Mouse (Mus musculus) right cerebral cortex, postnatal 25 days (tissue): ENCODE measurements around the gene Rimbp3.
A peak's percentile ranks its signal among the peaks of the same experiment; 100 is the strongest.
"Not testable (repeated sequence)": the region's sequence is repeated elsewhere in the genome, so short reads cannot be mapped to it uniquely, and the experiment has no call there.

Source experiments
- DNase-seq: peaks from one replicate; pipeline ENCODE4 v3.0.0; 2022

Gene Rimbp3

DNA sequence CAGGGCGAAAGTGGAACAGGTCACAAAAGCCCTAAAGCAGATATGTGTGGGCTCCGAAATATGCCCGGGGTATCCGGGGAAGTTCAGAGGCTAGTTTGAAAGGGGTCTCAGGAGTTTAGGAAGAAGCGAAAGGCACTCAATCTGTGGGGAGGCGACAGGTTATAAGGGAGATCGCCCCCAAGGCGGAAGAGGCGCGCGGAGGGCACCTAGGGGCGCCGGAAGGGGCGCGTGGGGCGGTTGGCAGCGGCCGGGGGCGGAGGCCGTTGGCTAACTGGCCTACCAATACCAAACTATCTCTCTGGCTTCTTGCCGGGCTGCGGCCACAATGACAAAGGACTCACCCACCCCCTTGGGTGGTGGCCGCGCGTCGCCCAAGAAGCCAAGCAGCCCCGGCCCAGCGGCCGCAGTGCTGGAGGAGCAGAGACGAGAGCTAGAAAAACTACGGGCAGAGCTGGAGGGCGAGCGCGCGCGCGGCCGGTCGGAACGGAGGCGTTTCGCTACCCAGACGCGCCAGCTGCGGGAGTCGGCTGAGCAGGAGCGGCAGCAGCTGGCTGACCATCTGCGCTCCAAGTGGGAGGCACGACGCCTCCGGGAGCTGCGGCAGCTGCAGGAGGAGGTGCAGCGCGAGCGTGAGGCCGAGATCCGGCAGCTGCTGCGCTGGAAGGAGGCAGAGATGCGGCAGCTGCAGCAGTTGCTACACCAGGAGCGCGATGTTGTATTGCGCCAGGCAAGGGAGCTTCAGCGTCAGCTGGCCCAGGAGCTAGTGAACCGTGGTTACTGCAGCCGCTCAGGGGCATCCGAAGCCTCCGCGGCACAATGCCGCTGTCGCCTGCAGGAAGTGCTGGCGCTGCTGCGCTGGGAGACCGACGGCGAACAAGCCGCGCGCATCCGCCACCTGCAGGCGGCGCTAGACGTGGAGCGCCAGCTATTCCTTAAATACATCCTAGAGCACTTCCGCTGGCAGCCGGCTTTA, at the start of gene Rimbp3:
TSS of gene Rimbp3 (plus strand) at position 215 of the 973 bp plus-strand sequence.
- DNase-seq: peak; percentile 85

DNA sequence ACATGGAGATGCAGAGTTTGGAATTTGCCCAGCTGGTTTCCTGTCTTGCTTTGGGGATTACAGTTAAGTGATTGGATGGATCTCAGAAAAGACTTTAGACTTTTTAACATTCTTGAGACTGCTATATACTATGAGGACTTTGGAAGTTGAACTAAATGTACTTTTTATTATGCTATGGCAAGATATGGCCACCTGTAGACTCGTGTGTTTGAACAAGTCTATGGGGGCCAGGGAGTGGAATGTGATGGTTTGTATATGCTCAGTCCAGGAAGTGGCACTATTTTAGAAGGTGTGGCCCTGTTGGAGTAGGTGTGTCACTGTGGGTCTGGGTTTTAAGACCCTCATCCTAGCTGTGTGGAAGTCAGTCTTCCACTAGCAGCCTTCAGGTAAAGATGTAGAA, 42.9 kb upstream of the Rimbp3 start:
- DNase-seq: not testable (repeated sequence)

DNA sequence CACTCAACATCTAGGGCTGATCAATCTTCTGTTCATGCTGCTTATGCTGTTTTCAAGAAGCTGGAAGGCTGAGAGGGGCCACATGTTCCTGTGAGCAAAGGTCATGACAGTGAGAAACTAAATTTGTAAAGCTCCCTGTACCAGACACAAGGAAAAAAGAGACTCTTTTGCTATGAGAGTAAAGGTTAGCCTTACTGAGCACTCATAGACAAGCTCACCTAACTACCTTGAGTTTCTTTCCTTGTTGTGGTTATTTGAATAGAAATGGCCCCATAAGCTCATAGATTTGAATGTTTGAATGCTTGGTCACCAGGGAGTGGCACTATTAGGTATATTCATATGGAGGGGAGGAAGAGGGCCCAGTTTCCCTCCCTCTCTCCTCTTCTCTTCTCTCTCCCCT, 41.2 kb upstream of the Rimbp3 start:
- DNase-seq: no peak

DNA sequence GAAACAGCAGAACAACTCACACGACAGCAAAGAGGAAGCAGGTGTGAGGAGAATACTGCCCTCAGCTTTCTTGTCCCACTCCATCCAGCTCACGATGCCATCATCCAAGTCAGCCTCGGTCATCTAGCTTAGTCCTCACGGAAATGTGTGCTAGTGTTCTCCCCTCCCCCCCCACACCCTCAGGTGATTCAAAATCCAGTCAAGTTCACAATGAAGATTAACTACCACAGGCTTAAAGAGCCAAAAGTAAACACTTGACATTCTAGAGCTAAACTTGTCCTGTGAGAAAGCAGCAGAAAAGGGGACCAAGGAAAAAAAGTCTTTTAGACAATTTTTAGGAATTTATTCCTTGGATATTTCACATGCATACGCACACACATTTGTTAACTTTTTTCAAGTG, 40.4 kb upstream of the Rimbp3 start:
- DNase-seq: no peak

DNA sequence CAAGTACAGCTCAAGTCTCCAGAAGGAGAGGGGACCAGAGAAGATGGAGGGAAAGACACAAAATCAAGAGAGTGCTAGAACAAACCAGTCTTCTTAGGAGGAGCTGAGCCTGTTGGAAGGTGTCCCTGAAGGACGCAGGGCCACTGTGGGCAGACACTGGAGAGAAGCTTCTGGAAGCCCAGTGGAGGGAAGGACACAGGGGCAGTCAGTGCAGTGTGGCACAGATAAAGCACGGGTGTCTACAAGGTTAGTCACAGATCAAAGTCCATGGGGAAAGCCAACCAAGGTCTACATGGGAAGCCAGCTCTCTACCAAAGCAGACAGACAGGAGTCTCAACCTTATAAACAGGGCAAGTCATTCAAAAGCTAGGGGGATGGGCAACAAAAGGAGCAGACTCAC, 32.6 kb upstream of the Rimbp3 start:
- DNase-seq: no peak

DNA sequence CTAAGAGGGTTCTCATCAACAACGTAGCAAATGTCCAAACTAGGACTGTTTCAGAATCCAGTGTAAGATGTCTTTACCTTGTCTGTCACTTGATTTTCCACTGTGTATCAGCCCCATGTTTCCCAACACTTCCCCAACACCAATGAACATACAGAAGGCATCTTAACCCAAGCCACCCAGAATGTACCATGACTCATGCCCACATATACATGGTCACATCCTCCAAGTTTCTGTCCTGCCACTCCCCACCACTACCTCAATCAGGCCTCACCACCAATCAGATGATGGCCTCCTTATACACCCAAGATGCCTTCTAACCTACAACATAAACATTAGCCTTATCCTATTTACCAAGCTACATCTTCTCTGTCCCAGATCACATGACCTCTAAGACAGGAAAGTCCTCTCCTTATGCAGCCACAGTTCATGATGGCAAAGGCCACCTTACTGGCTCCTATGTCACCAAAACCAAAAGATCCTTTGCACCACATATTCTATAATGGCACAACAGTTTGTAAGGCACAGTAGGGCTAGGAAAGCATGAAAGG, 30.7 kb upstream of the Rimbp3 start:
- DNase-seq: no peak

DNA sequence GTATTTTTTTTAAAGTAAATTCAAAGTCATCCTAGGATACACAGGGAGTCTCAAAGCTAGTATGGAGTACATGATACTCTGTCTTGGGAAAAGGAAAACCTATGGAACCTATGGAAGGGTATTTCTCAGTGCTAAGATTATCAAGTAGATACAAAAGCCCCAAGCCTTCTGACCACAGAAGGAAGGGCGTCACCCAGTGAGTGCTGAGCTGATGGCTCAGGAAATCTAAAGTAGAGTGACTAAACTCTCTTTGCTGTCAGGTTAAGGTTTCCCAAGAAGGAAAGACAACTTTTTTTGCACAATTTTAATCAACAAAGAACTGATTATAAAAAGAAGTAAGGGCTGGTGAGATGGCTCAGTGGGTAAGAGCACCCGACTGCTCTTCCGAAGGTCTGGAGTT, 28.7 kb upstream of the Rimbp3 start:
- no peak for DNase-seq

DNA sequence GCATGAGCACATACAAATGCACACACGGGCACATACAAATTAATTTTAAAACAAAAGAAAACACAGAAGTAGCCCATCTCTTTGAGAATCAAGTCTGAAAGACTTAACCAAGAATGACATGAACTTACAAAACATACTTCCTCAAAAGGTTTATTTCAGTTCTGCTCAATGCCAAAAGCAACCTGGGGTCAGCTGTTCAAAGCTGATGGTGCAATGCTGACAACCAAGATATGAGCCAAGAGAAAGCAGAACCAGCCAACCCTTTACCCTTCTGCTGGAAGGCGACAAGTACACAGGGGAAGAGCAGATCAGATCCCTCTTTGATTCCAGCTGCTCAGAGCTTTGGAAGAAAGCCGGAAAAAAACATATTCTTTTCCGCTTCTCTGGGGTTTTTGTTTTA, 27.0 kb upstream of the Rimbp3 start:
- DNase-seq: no peak

DNA sequence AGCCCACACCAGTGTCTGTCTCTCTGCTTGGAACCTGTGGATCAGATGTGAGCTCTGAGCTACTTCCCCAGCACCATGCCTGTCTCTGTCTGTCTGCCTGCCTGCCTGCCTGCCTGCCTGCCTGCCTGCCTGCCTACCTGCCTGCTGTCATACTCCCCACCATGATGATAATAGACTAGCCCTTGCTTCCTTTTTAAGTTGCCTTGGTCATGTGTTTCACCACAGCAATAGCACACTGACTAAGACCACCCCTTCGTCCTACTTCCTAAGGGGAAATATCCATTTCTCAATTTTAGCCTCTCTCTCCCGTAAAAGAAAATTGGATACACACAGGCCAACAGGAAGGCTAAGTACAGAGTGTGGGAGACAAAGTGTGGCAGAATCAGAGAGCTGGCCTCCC, 26.3 kb upstream of the Rimbp3 start:
- no peak for DNase-seq

DNA sequence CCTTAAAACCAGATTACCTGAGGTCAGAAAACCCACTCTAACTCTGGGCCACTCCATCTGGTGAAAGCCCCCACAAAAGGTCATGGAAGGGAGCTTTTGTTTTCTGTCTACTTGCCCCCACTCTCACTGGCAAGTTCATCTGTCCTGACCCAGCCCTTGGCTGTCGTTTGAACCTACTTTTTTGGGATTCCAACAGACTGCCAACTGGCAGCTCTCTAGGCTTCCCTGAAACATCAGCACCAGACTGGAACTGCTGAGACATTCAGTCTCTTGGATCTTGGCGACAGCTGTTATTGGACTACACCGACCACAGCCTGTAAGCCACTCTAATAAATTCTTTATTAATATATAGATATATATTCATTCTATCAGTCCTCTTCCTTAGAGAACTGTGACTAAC, 25.4 kb upstream of the Rimbp3 start:
- DNase-seq: no peak

DNA sequence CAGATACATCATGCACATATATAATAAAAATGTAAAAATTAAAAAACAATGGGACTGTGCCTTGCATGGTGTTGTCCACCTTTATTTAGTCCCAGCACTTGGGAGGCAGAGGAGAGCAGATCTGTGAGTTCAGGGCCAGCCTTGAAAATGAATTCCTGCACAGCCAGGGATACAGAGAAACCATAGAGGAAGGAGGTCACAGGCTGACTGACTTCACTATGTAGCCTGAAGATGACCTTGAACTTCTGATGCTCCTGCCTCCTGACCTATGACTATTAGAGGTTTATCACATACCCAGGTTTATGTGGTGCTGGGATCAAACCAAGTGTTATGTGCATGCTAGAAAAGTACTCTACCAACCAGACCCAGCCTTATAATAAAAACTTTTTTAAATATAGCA, 22.9 kb upstream of the Rimbp3 start:
- no peak for DNase-seq

DNA sequence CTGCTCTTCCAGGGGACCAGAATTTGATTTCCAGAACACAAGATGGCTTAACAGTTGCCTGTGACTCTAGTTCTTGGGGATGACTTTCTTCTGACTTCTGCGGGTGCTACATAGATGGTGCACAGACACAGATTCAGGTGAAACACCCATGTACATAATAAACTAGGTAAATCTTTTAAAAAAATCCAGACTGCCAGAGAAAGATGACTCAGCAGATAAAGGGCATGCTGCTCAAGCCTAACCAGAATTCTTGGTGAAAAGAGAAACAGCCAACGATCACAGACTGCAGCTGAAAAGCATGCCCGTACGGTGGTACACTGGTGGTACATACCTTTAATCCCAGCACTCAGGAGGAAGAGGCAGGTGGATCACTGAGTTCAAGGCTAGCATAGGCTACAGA, 14.6 kb upstream of the Rimbp3 start:
- DNase-seq: no peak

DNA sequence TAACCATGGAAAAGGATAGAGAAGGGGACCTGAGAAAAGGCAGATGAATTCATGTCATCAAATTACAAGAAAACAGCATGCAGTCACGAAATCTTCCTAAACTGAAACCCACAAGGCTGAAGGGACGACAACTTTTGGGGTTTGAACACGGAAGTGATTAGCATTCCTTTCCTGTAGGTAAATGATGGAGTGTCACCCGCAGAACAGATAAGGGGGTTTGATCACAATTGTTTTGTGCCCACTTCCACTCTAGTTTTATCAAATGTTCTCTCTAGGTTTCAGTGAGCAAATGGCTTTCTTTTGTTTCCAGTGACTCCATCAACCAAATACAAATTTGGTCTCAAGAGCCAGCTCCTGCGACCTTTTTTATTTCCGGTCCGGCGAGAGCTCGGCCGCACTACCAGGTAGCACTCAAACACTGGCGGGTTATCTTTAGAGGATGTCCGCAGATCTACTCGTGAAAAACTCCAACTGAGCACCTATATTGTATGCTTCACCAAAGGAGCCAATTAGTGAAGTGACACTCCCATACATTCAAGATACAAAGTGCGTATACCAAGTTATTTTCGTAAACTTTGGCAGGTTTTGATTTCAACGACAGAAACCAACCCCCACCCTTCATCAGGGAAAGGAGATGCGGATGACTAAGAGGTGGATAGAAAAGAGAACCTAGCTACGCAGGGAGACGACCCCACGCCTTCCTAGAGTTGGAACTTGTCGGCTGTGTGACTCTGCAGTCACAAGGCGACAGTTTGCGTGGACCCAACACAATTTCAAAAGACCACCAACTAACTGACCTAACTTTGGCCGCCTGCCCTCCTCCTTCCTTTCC, 8.1 kb upstream of the Rimbp3 start:
- DNase-seq: no peak

DNA sequence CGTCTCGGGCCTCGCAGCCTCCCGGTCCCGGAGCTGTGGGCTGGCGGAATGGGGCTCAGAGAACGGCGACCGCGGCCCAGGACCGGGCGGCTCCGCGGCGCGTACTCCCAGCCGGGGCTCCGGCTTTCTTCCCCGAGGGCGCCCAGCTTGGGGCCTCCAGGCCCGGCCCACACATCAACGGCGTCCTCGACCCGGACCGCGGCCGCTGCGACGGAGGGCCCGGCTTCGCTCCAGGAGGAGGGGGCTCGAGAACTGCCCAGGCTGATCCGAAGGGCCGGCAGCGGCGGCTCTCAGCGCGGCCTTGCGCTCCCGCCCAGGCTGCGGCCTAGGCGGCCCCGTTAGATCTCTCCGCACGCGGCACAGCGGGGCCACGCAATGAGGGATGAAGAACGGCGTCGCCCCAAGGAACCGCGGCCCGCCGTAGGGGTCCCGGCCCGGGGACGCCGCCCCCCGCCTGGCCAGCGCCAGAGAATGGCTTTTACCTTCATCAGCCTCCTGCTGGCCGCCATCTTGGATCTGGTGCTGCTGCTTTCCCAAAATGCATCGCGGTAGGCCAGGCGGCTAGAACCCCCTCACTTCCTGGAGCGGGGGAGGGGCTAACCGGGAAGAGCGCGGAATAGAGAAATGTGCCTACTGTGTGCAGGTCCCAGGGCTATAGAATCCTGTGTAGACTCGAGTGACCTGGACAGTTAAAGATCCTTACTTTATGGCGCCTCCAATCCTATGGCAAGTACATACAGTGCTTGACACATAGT, 7.3 kb upstream of the Rimbp3 start:
- peak; percentile 87 for DNase-seq

DNA sequence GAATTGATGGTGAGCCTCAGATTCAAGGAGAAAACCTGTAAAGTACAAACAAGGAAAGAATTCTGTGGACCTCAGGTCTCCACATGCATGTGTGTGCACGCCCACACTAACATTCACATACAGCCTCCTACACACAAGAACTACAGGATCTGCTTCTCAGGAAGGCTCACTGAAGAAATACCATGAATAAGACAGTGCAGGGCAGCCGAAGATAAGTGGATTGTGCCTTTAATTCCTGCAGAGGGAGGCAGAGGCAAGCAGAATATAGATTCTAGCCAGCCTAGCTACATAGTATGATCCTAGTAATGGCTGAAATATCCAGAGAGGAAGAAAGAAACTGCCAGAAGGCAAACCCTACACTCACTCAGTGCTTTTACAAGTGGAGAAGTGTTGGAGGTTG, 6.4 kb upstream of the Rimbp3 start:
- DNase-seq: no peak

DNA sequence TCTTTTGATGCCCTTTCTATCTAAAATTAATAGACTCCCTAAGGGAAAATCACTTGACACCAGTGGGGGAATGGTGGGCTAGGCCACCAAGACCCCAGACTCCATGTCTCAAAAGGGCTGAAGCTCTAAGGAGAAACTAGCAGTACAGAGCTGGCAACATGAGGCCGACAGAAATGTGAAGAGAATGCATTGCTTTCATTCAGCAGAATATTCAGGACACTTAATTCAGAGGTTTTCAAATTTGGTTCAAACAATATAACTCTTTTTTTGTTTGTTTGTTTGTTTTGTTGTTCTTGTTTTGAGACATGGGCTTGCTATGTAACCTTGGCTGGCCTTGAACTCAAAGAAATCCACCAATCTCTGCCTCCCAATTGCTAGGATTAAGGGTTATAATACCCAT, 5.9 kb upstream of the Rimbp3 start, which contains the start of gene Ube2l3:
TSS of gene Ube2l3 (minus strand) at position 101 of the 400 bp plus-strand sequence.
- no peak for DNase-seq

DNA sequence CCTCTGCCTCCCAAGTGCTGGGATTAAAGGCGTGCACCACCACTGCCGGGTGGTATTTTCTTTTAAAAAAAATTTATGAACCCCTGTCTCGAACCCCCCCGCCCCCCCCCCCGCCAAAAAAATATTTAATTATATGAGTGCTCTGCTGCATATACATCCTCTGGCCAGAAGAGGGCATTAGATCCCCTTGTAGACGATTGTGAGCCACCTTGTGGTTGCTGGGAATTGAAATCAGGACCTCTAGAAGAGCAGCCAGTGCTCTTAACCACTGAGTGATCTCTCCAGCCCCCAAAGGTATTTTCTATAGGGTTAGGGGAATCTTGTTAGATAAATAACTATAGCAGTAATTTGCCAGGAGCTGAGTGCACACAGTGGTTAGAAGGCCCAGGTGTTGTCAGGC, 3.4 kb upstream of the Rimbp3 start:
- DNase-seq: no peak

DNA sequence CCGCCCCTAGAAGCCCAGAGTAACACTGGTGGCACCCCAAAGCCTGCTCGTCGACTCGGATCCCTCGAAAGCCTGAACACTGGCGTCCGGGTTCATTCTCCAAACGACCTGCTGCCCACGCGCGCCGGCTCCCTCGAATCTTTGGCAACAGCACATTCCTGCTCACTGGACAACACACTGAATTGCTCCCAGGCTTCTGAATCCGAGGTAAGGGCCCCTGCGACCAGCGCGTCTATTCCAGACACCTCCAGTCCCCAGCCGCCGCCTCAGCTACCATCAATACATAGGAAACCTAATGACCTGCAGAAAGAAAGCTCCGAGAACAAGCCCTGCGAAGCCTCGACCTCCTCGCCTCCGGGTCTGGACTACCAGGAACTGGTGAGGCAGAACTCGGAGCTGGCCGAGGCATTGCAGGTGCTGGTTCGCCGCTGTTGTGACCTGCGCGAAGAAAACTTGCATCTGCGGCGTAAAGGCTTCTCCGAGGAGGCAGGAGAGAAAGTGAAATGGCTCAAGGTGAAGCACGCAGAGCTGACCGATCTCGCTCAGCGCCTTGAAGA, 1.1 kb downstream of the Rimbp3 start:
- peak; percentile 14 for DNase-seq

DNA sequence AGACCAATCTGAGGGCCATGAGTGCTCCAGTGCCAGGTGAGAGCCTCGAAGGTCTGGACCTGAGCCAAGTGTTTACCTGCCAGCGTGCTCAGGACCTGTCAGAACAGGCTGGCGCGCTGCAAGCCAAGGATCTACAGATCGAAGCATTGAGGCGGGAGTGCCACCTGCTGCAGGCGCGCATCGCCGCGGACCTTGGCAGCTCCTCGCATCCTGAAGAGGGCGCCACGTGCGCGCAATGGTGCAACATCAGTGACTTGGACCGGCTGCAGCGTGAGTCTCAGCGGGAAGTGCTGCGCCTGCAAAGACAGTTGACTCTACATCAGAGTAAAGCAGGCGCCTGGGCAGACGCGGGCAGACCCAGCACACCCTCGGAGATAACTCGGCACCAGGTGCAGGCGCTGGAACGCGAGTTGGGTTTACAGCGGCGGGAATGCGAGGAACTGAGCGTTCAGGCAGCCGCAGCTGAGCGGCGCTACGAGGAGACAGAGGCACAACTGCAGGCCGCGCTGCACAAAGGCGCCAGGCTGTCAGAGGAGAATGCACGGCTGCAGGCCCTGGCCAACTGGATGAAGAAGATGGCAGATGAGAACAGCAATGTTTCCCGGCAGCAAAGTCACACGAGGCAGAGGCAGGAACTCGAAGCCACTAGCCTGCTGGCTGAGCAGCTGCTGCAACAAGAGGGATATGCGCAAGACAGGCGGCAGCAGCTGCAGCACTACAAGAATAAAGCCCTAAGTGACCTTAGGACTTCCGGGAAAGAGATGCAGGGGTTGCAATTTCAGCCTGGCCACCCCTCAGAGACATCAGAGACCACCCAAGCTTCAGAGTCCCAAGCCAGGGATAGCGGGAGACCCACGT, 1.8 kb downstream of the Rimbp3 start:
- peak; percentile 85 for DNase-seq

DNA sequence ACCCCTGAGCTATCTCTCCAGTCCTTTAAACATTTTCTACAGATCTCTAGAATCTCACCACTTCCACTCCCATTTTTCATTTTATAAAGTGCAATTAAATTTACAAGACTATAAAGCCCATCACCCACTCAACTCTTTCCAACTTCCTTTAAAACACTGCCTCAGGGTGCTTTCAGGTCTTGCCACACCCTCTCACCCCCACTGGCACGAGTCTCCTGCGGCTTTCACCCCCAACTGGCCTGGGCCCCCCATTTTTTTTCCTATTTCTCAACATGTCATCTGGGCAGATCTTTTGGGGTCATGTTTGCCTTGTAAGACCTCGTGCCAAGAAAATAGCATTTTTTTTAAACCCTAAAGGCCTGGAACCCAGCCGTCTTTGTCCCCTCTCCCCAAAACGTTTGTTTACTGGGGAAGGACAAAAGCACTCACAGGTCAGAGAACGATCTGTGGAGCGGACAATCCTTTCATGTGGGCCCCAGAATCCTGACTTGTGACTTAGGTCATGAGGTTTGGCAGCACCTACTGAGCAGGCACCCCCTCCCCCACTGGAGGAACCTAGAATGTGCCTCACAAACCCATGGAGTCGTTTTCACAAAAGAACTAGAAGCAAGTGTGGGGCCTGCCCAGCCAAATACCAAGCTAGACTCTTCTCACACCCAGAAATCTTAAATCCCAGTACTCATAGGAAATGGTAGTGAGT, 8.7 kb downstream of the Rimbp3 start:
- no peak for DNase-seq
